Mouse (Mus musculus) kidney, postnatal 0 days (tissue): ENCODE results near the gene Tenm4. TPM values are rescaled to one million over a fixed set of nuclear protein-coding genes. Genes with fewer than 3 reads are reported as not detected.

Experiments used
- ATAC-seq: fragments of 200-750 bp; cut with Nextera tagmentation; replicated peaks from 2 replicates; pipeline ENCODE4 v1.8.0; 2017; ENCODE audit warnings: low read depth, moderate number of reproducible peaks, moderate TSS enrichment, moderate library complexity; ENCODE audit not compliant: low FRiP score
- DNase-seq: peaks from one replicate; pipeline ENCODE4 v3.0.0-alpha.2; 2016; ENCODE audit warnings: low spot score
- H3K27ac ChIP-seq: fragments of 300-500 bp; sonication (generic); 2 replicates; pipeline ENCODE4 v1.5.1; 2014; ENCODE audit warnings: mild to moderate bottlenecking
- H3K27me3 ChIP-seq: fragments of 300-500 bp; sonication (generic); 2 replicates; pipeline ENCODE4 v1.6.1; 2014; ENCODE audit warnings: low read length, mixed read lengths; ENCODE audit not compliant: insufficient read depth
- H3K36me3 ChIP-seq: fragments of 300-500 bp; sonication (generic); 2 replicates; pipeline ENCODE4 v1.6.1; 2014; ENCODE audit warnings: low read length, mixed read lengths; ENCODE audit not compliant: insufficient read depth
- H3K4me1 ChIP-seq: fragments of 300-500 bp; sonication (generic); replicated peaks from 2 replicates; pipeline ENCODE4 v1.6.1; 2014; ENCODE audit warnings: antibody characterized with exemption, low read length, mixed read lengths; ENCODE audit not compliant: insufficient read depth
- H3K4me2 ChIP-seq: fragments of 300-500 bp; sonication (generic); 2 replicates; pipeline ENCODE4 v1.6.1; 2014; ENCODE audit warnings: mild to moderate bottlenecking, low read length, moderate library complexity, mixed read lengths
- H3K4me3 ChIP-seq: fragments of 300-500 bp; sonication (generic); replicated peaks from 2 replicates; pipeline ENCODE4 v1.5.1; 2014; ENCODE audit warnings: low read depth, low read length
- H3K9ac ChIP-seq: fragments of 300-500 bp; sonication (generic); 2 replicates; pipeline ENCODE4 v1.6.1; 2014; ENCODE audit warnings: low read depth, low read length
- H3K9me3 ChIP-seq: fragments of 300-500 bp; sonication (generic); replicated peaks from 2 replicates; pipeline ENCODE4 v1.6.1; 2016; ENCODE audit warnings: low read length, inconsistent platforms, mixed read lengths
- CTCF ChIP-seq: IDR thresholded peaks from 2 replicates; pipeline ENCODE4 v1.5.1; 2016; ENCODE audit warnings: antibody characterized with exemption, low read depth, mild to moderate bottlenecking, moderate library complexity
- WGBS: fragments of 180-500 bp; shearing (Covaris S2); extraction: QIAGEN DNeasy Blood & Tissue Kit; methylation state at CpG from one replicate; pipeline ENCODE4 v1.1.7; 2014; 5-methylcytosine and 5-hydroxymethylcytosine counted together
- polyA plus RNA-seq: library from polyadenylated mRNA; unstranded; fragments of >200 nt; fragmentation: Nextera tagmentation; extraction: Ambion mirVana; gene quantifications from 2 replicates; pipeline ENCODE4 v1.2.1, GENCODE M21; 2015

Gene Tenm4
- polyA plus RNA-seq, 1 experiment from 2014 or later, result 22.6 TPM

DNA sequence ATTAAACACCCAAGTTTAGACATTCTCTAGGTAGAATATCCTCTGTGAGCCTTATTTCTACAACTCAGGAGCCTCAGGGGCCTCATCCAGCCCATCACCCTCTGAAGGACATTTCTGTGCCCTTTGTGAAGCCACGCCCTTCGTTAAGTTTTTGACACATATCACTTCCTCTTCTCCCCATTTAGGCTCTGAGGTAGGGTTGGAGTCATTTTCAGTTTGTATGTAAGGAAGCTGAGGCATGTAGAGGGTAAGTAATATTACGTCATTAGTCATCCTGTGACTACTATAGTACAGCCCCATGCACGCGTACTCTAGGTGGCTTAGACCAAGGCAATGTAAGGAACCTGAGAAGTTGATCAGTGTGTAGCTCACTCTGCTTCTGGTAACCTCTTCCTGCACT is 124.9 kb downstream of the Tenm4 start:
- no peaks in the 10 kb centered on the region for H3K9me3 ChIP-seq
- H3K27me3 ChIP-seq, result no peaks in the 10 kb centered on the region
- H3K4me3 ChIP-seq, result no peak overlapping the region
- H3K36me3 ChIP-seq, result no peaks in the 10 kb centered on the region
- 91% methylated on average over 5 of the region's 5 CpGs for WGBS
- no peak for TF ChIP-seq CTCF
- H3K4me2 ChIP-seq, result no peak overlapping the region
- no peak overlapping the region for H3K9ac ChIP-seq
- H3K27ac ChIP-seq, result no peak overlapping the region
- no peaks in the 10 kb centered on the region for H3K4me1 ChIP-seq
- no peak for ATAC-seq
- DNase-seq, result no peak

- 81% methylated on average over 8 of the region's 8 CpGs for WGBS
- ATAC-seq (no peak), DNase-seq (no peak)
- Histone ChIP-seq H3K27ac (no peak overlapping the region), H3K27me3 (no peaks in the 10 kb centered on the region), H3K9ac (no peak overlapping the region), H3K4me2 (no peak overlapping the region), H3K36me3 (no peaks in the 10 kb centered on the region), H3K4me1 (no peaks in the 10 kb centered on the region), H3K4me3 (no peak overlapping the region), H3K9me3 (no peaks in the 10 kb centered on the region)
- TF ChIP-seq CTCF, result no peak
Measured at GRCm38 (mm10) chr7:96300826-96301397, 129.9 kb downstream of the Tenm4 start.

DNA sequence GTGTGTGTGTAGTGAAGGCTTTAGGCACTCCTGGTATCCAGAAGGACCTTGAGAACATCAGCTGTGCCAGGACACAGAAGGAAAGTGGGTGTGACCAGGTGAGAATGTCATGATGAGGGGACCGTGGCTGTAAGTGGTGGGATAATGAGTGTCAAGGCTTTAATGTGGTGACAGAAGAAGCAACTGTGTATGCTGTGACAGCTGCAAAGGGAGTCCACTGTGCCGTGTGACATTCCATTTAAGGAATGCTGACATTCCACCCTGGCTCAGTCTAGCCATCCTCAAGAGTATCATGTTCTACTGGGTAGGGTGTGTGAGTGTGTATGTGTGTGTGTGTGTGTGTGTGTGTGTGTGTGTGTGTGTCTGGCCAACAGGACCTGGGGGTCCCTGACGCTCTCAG is 130.8 kb downstream of the Tenm4 start:
- H3K27me3 ChIP-seq, result no peaks in the 10 kb centered on the region
- H3K9me3 ChIP-seq, result no peaks in the 10 kb centered on the region
- DNase-seq (peak; percentile 35), ATAC-seq (peak; percentile 52; the same call in 1 of the 2 replicates)
- no peak overlapping the region for H3K4me2 ChIP-seq
- no peaks in the 10 kb centered on the region for H3K36me3 ChIP-seq
- no peak overlapping the region for H3K27ac ChIP-seq
- no peaks in the 10 kb centered on the region for H3K4me1 ChIP-seq
- no peak overlapping the region for H3K9ac ChIP-seq
- 25% methylated on average over 3 of the region's 3 CpGs for WGBS
- no peak for TF ChIP-seq CTCF
- H3K4me3 ChIP-seq, result no peak overlapping the region

DNA sequence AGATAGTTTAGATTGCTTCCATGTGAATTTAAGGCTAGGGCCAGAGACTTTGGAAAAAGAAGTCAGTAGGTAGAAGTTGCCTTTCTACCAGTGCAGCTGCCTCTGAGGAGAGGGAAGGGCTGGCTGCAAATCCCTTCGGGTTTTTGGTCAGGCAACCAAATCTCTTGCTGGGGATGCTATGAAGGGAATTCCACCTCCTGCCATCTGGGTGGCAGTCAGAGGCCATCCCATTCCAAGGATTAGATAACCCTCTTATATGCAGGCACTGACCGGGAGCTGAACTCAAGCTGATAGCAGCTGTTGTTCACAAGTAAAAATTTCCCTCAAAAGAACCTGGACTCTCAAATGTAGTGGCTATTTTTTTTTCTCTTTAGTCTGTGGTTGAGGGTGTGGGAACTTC is 132.9 kb downstream of the Tenm4 start:
- ATAC-seq (no peak), DNase-seq (no peak)
- Histone ChIP-seq H3K27ac (no peak overlapping the region), H3K9me3 (no peaks in the 10 kb centered on the region), H3K4me1 (no peaks in the 10 kb centered on the region), H3K4me2 (no peak overlapping the region), H3K4me3 (no peak overlapping the region), H3K36me3 (no peaks in the 10 kb centered on the region), H3K27me3 (no peaks in the 10 kb centered on the region), H3K9ac (no peak overlapping the region)
- no peak for TF ChIP-seq CTCF
- 43% methylated on average over 2 of the region's 2 CpGs for WGBS

GRCm38 (mm10) chr7:96305382-96305935 is 134.4 kb downstream of the Tenm4 start:
- DNase-seq (no peak), ATAC-seq (no peak)
- Histone ChIP-seq H3K4me1 (no peaks in the 10 kb centered on the region), H3K4me3 (no peak overlapping the region), H3K27ac (no peak overlapping the region), H3K9me3 (no peaks in the 10 kb centered on the region), H3K4me2 (no peak overlapping the region), H3K36me3 (no peaks in the 10 kb centered on the region), H3K27me3 (no peaks in the 10 kb centered on the region), H3K9ac (no peak overlapping the region)
- no peak for TF ChIP-seq CTCF
- WGBS, result 39% methylated on average over 5 of the region's 5 CpGs

GRCm38 (mm10) chr7:96308106-96308505 is 137.1 kb downstream of the Tenm4 start:
- WGBS, result 26% methylated on average over 6 of the region's 6 CpGs
- no peak overlapping the region for H3K4me3 ChIP-seq
- H3K4me1 ChIP-seq, result no peaks in the 10 kb centered on the region
- H3K27me3 ChIP-seq, result no peaks in the 10 kb centered on the region
- H3K9me3 ChIP-seq, result no peaks in the 10 kb centered on the region
- H3K4me2 ChIP-seq, result no peak overlapping the region
- no peak overlapping the region for H3K27ac ChIP-seq
- H3K9ac ChIP-seq, result no peak overlapping the region
- DNase-seq (peak; percentile 74), ATAC-seq (no peak)
- no peak for TF ChIP-seq CTCF
- no peaks in the 10 kb centered on the region for H3K36me3 ChIP-seq

DNA sequence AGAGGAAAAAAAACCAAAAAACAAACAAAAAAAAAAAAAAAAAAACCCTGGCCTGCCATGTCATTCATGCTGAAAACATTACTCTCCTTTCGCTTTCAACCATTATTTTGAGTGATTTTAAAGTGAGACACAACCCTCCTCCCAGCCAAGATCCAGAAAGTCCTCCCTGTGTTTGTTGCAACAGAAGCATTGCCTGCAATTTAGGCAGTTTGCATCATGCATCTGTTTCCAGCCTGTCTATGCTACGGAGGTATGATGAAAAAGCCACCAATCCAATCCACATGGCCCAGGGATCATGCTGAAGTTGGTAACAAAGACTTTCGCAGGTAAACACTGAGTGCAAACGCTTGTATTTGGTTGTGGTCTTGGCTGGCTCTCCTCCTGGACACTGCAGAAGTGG is 158.3 kb downstream of the Tenm4 start:
- H3K9me3 ChIP-seq, result no peaks in the 10 kb centered on the region

More for the DNA sequence above, 158.3 kb downstream of the Tenm4 start:
- Histone ChIP-seq H3K4me1 (no peaks in the 10 kb centered on the region), H3K4me2 (no peak overlapping the region), H3K27ac (no peak overlapping the region), H3K4me3 (no peak overlapping the region), H3K9ac (no peak overlapping the region), H3K27me3 (no peaks in the 10 kb centered on the region), H3K36me3 (no peaks in the 10 kb centered on the region)
- 82% methylated on average over 4 of the region's 4 CpGs for WGBS
- no peak for TF ChIP-seq CTCF
- ATAC-seq (no peak), DNase-seq (no peak)
